In genomic region chr7:49032216-49032615, GRCm38 (mm10) we compare ENCODE assay signal across 19 mouse cellular contexts.
DNase-seq lines count a peak whose midpoint lies in the region; ATAC-seq and TF ChIP-seq lines count a peak whose summit lies in the region.
"Had no signal": no experiment of that assay in that cellular context is flagged by ENCODE, and none has a peak within 500 bp of the region (broad histone marks: within the 10 kb centered on the region; RNA-seq: fewer than 3 reads in every experiment).

No protein-coding gene starts in this region.

- no peak overlapping the region for H3K4me2 ChIP-seq in hindbrain, embryonic 16.5 days (ENCODE audit: low read length)
- H3K4me2 ChIP-seq in intestine, embryonic 16.5 days (ENCODE audit: low read depth, low read length) = no peak overlapping the region
- H3K4me2 ChIP-seq: forebrain, embryonic 13.5 days; hindbrain, embryonic 12.5 days; liver, embryonic 11.5 days; midbrain, embryonic 12.5 days had no signal

- H3K27me3 ChIP-seq in hindbrain, embryonic 10.5 days (ENCODE audit: insufficient read depth, poor library complexity, severe bottlenecking) = peaks cover 10% of the 10 kb centered on the region
- no peaks in the 10 kb centered on the region for H3K27me3 ChIP-seq in hindbrain, embryonic 16.5 days (replicated peaks; ENCODE audit: control insufficient read depth, insufficient read depth, low read length)
- no peaks in the 10 kb centered on the region for H3K27me3 ChIP-seq in kidney, adult 2 months (replicated peaks; ENCODE audit: control insufficient read depth, insufficient read depth, low read length)
- no peaks in the 10 kb centered on the region for H3K27me3 ChIP-seq in intestine, embryonic 16.5 days (replicated peaks; ENCODE audit: control insufficient read depth, insufficient read depth, low read length)
- H3K27me3 ChIP-seq: hindbrain, embryonic 12.5 days had no signal

- TF ChIP-seq POLR2A in kidney, adult 2 months (IDR thresholded peaks at IDR 0.05; ENCODE audit: low read depth, low read length) = no peak

- ATAC-seq in hindbrain, embryonic 16.5 days = no peak
- no peak for ATAC-seq in intestine, embryonic 16.5 days
- ATAC-seq: forebrain, embryonic 13.5 days; liver, postnatal 0 days had no signal

- peak; percentile 4 for DNase-seq in heart, adult 8-10 months (ENCODE audit: low spot score)
- DNase-seq in heart, postnatal 14 days = no peak
- DNase-seq in hindbrain, embryonic 10.5 days (ENCODE audit: low spot score) = no peak
- DNase-seq in kidney, adult 2 months = peak; percentile 80
- DNase-seq in kidney, postnatal 14 days = peak; percentile 52
- DNase-seq in right cerebral cortex, adult 18-20 months = no peak
- DNase-seq: adrenal gland, postnatal 25 days; cerebellum, adult 9-10 months; gastrocnemius, postnatal 36 days; liver, postnatal 0 days; lung, postnatal 10 days; thymus, adult 18-20 months had no signal

- H3K9me3 ChIP-seq in hindbrain, embryonic 10.5 days = no peaks in the 10 kb centered on the region
- no peaks in the 10 kb centered on the region for H3K9me3 ChIP-seq in hindbrain, embryonic 16.5 days (ENCODE audit: control insufficient read depth, low read length)
- H3K9me3 ChIP-seq in intestine, embryonic 16.5 days (ENCODE audit: control insufficient read depth, low read length) = no peaks in the 10 kb centered on the region
- H3K9me3 ChIP-seq: forebrain, embryonic 13.5 days; hindbrain, embryonic 12.5 days; midbrain, embryonic 12.5 days had no signal

- H3K4me1 ChIP-seq in hindbrain, embryonic 10.5 days (replicated peaks) = peaks cover 15% of the 10 kb centered on the region
- peaks cover 4% of the 10 kb centered on the region; the same call in 1 of the 2 replicates for H3K4me1 ChIP-seq in hindbrain, embryonic 16.5 days (ENCODE audit: control insufficient read depth, insufficient read depth, low read depth, low read length)
- H3K4me1 ChIP-seq in kidney, adult 2 months (ENCODE audit: control insufficient read depth, insufficient read depth, low read length) = peaks cover 4% of the 10 kb centered on the region; the same call in 1 of the 2 replicates
- H3K4me1 ChIP-seq in intestine, embryonic 16.5 days (ENCODE audit: control insufficient read depth, insufficient read depth, low read length) = no peaks in the 10 kb centered on the region
- H3K4me1 ChIP-seq: forebrain, embryonic 13.5 days had no signal

- no peak overlapping the region for H3K4me3 ChIP-seq in hindbrain, embryonic 10.5 days
- H3K4me3 ChIP-seq in hindbrain, embryonic 16.5 days (ENCODE audit: low read length) = no peak overlapping the region
- no peak overlapping the region for H3K4me3 ChIP-seq in kidney, adult 2 months (ENCODE audit: insufficient read depth, low read depth, low read length)
- H3K4me3 ChIP-seq in intestine, embryonic 16.5 days (ENCODE audit: low read length) = no peak overlapping the region
- H3K4me3 ChIP-seq: forebrain, embryonic 13.5 days; hindbrain, embryonic 12.5 days; left cerebral cortex, adult 2 months; midbrain, embryonic 12.5 days had no signal

- H3K27ac ChIP-seq in hindbrain, embryonic 10.5 days = peak overlapping the region; percentile 16; the same call in 1 of the 2 replicates
- no peak overlapping the region for H3K27ac ChIP-seq in hindbrain, embryonic 16.5 days (ENCODE audit: low read depth, low read length)
- no peak overlapping the region for H3K27ac ChIP-seq in kidney, adult 2 months (ENCODE audit: insufficient read depth, low read depth, low read length)
- no peak overlapping the region for H3K27ac ChIP-seq in intestine, embryonic 16.5 days (ENCODE audit: low read length)
- H3K27ac ChIP-seq: forebrain, embryonic 13.5 days; hindbrain, embryonic 12.5 days; left cerebral cortex, adult 2 months; midbrain, embryonic 12.5 days had no signal

- intact Hi-C loops in heart, postnatal 14 days (cut with DNase I) = no loop called here

- no peak overlapping the region for H3K9ac ChIP-seq in hindbrain, embryonic 16.5 days (ENCODE audit: low read depth, low read length)
- H3K9ac ChIP-seq in intestine, embryonic 16.5 days (ENCODE audit: low read depth, low read length) = no peak overlapping the region
- H3K9ac ChIP-seq: forebrain, embryonic 13.5 days; hindbrain, embryonic 12.5 days; liver, postnatal 0 days; midbrain, embryonic 12.5 days had no signal

- no peaks in the 10 kb centered on the region for H3K36me3 ChIP-seq in hindbrain, embryonic 10.5 days
- no peaks in the 10 kb centered on the region for H3K36me3 ChIP-seq in hindbrain, embryonic 16.5 days (ENCODE audit: control insufficient read depth, insufficient read depth, low read length)
- H3K36me3 ChIP-seq in kidney, adult 2 months (ENCODE audit: control insufficient read depth, insufficient read depth, low read length) = no peaks in the 10 kb centered on the region
- H3K36me3 ChIP-seq in intestine, embryonic 16.5 days (ENCODE audit: control insufficient read depth, insufficient read depth, low read length) = no peaks in the 10 kb centered on the region
- H3K36me3 ChIP-seq: hindbrain, embryonic 12.5 days; midbrain, embryonic 12.5 days had no signal

- 92% methylated on average over 4 of the region's 4 CpGs for WGBS in hindbrain, embryonic 10.5 days
- 74% methylated on average over 4 of the region's 4 CpGs for WGBS in hindbrain, embryonic 16.5 days
- WGBS in kidney, adult 2 months = 26% methylated on average over 4 of the region's 4 CpGs
- 71% methylated on average over 4 of the region's 4 CpGs for whole genome bisulfite sequencing in intestine, embryonic 16.5 days

- TF ChIP-seq CTCF in kidney, adult 2 months (conservative IDR thresholded peaks at IDR 0.05; ENCODE audit: insufficient read depth, insufficient read length, low read depth, low read length) = no peak

Comparison
In these comparisons a context has a peak if more than half of its experiments do, and no peak if none do; other contexts are left out.
1. DNase-seq: peak in heart, adult 8-10 months (single experiment), kidney, adult 2 months (single experiment) and kidney, postnatal 14 days (single experiment); none in heart, postnatal 14 days (0 of 2), hindbrain, embryonic 10.5 days (single experiment) and right cerebral cortex, adult 18-20 months (single experiment).